Mouse (Mus musculus) megakaryocyte-erythroid progenitor cell, adult 5 weeks (primary cell): ENCODE results near the gene Olfr718-ps1. TPM values are rescaled to one million over a fixed set of nuclear protein-coding genes. Genes with fewer than 3 reads are reported as not detected.

Experiments used
- polyA plus RNA-seq: library from polyadenylated mRNA; stranded (reverse); fragments of >175 nt; gene quantifications from 2 replicates; pipeline ENCODE4 v1.2.3, GENCODE M21; 2012

Olfr718-ps1 gene
- polyA plus RNA-seq: not detected in 2 replicates

GRCm38 (mm10) chr5:143147481-143147880, at the start of gene Olfr718-ps1:
Olfr718-ps1 (minus strand) TSS chr5:143147581.

GRCm38 (mm10) chr5:143180255-143181076, 33.1 kb upstream of the Olfr718-ps1 start, which contains the start of the genes Rbak and Spdye4b:
Rbak (minus strand) TSS chr5:143180775.
Spdye4b (plus strand) TSS chr5:143181017.

GRCm38 (mm10) chr5:143112281-143113246, 34.8 kb downstream of the Olfr718-ps1 start, which contains the start of gene Rnf216:
Rnf216 (minus strand) TSS chr5:143112994.

Other genes starting within 250 kb of the Olfr718-ps1 start
- gene Actb, start 240.8 kb downstream of the Olfr718-ps1 start, polyA plus RNA-seq: 2,691 and 3,512 TPM in 2 replicates
- 3.8 and 4.1 TPM in 2 replicates for gene Fscn1, start 187.2 kb downstream of the Olfr718-ps1 start, polyA plus RNA-seq
- 30.2 and 35.6 TPM in 2 replicates for gene Rnf216, start 34.6 kb downstream of the Olfr718-ps1 start, polyA plus RNA-seq
- gene Rbak, start 33.2 kb upstream of the Olfr718-ps1 start, polyA plus RNA-seq: 1.5 and 2.2 TPM in 2 replicates
- not detected in 2 replicates for gene Spdye4b, start 33.4 kb upstream of the Olfr718-ps1 start, polyA plus RNA-seq
- gene Spdye4a, start 79.3 kb upstream of the Olfr718-ps1 start, polyA plus RNA-seq: not detected in 2 replicates
- 3.2 and 4.8 TPM in 2 replicates for gene Zfp12, start 87.6 kb upstream of the Olfr718-ps1 start, polyA plus RNA-seq
- 7.6 and 10.0 TPM in 2 replicates for gene Zfp316, start 122.4 kb upstream of the Olfr718-ps1 start, polyA plus RNA-seq
- gene Zfp853, start 146.0 kb upstream of the Olfr718-ps1 start, polyA plus RNA-seq: 0.17 and 0.20 TPM in 2 replicates
- gene E130309D02Rik, start 167.8 kb upstream of the Olfr718-ps1 start, polyA plus RNA-seq: 108 and 111 TPM in 2 replicates
- gene Zdhhc4, start 181.7 kb upstream of the Olfr718-ps1 start, polyA plus RNA-seq: 81.5 and 83.9 TPM in 2 replicates
- 0.03 TPM in 1 of 2 replicates, not detected in the other for gene Grid2ip, start 209.8 kb upstream of the Olfr718-ps1 start, polyA plus RNA-seq